Mouse (Mus musculus) olfactory bulb, adult 2 months (tissue): ENCODE measurements around the gene Stk31. TPM values are rescaled to one million over a fixed set of nuclear protein-coding genes. Genes with fewer than 3 reads are reported as not detected.
"Not testable (repeated sequence)": the region's sequence is repeated elsewhere in the genome, so short reads cannot be mapped to it uniquely, and the experiment has no call there.

Source experiments
- H3K27ac ChIP-seq: fragments of 200-500 bp; 2 replicates; pipeline ENCODE4 v1.5.1; 2012; ENCODE audit warnings: low read depth, low read length; ENCODE audit not compliant: insufficient read depth
- H3K4me1 ChIP-seq: fragments of 200-500 bp; 2 replicates; pipeline ENCODE4 v1.6.1; 2012; ENCODE audit warnings: low read length; ENCODE audit not compliant: control insufficient read depth, insufficient read depth
- H3K4me3 ChIP-seq: fragments of 200-500 bp; 2 replicates; pipeline ENCODE4 v1.5.1; 2012; ENCODE audit warnings: mild to moderate bottlenecking, low read depth, low read length, moderate library complexity; ENCODE audit not compliant: insufficient read depth
- CTCF ChIP-seq: fragments of 200-500 bp; IDR thresholded peaks from 2 replicates; pipeline ENCODE4 v1.5.1; 2012; ENCODE audit warnings: low read depth, mild to moderate bottlenecking, low read length, moderate library complexity; ENCODE audit not compliant: insufficient read depth
- POLR2A ChIP-seq: fragments of 200-500 bp; IDR thresholded peaks from 2 replicates; pipeline ENCODE4 v1.6.1; 2012; ENCODE audit warnings: mild to moderate bottlenecking, low read depth, low read length, moderate library complexity; ENCODE audit not compliant: insufficient read depth
- WGBS: fragments of 180-500 bp; shearing (Covaris S2); methylation state at CpG from one replicate; pipeline ENCODE4 v1.1.7; 2018; 5-methylcytosine and 5-hydroxymethylcytosine counted together
- polyA plus RNA-seq: library from polyadenylated mRNA; stranded (reverse); fragments of >200 nt; gene quantifications from 2 replicates; pipeline ENCODE4 v1.2.4, GENCODE M21; 2012; ENCODE audit warnings: low replicate concordance; ENCODE audit not compliant: missing spikeins, insufficient read depth, insufficient read length

Stk31 gene
- polyA plus RNA-seq, 1 experiment: not detected

DNA sequence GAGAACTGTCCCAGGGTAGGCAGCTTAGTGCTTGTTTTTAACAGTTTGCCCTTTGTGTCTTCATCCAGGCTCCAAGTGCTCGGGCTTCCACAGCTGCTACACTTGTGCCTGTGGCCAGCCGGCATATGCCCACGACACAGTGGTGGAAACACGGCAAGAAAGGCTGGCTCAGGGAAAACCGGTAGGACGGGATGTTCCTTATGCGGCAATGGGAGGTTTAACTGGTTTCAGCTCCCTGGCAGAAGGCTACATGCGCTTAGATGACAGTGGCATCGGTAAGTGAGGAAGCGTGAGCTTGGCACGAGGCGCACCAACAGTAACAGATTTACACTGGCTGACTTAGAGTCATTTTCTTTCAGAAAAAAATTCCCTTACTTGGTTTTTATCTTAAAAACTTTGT lies 17.1 kb upstream of the Stk31 start:
- 68% methylated on average over 12 of the region's 12 CpGs for WGBS

DNA sequence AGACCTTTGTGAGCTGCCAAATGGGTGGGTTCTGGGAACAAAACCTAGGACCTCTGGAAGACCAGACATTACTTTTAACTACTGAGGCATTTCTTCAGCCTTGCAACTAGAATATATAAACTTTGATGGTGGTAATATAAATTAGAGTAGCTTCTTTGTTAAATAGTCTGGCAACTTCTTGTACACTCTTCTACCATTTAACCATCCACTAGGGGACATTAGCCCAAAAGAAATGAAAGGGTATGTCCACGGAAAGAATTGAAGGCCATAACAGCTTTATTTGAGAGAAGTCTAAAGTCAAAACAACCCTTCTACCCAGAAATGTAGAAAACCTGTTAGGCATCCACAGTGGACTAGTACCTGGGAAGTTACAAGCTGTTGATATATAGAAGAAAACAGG lies 1.1 kb upstream of the Stk31 start:
- 72% methylated on average over 1 of the region's 1 CpGs for WGBS
- no peaks in the 10 kb centered on the region for H3K4me1 ChIP-seq
- no peak overlapping the region for H3K27ac ChIP-seq
- no peak overlapping the region for H3K4me3 ChIP-seq
- TF ChIP-seq CTCF (no peak), POLR2A (no peak)

More for the DNA sequence above, 17.1 kb upstream of the Stk31 start:
- Histone ChIP-seq H3K27ac (no peak overlapping the region), H3K4me3 (no peak overlapping the region), H3K4me1 (no peaks in the 10 kb centered on the region)
- TF ChIP-seq CTCF (no peak), POLR2A (no peak)

- no peaks in the 10 kb centered on the region for H3K4me1 ChIP-seq
- no peak overlapping the region for H3K27ac ChIP-seq
- no peak overlapping the region for H3K4me3 ChIP-seq
- TF ChIP-seq POLR2A: no peak
- no peak for TF ChIP-seq CTCF
These were observed 2.1 kb downstream of the Stk31 start for GRCm38 (mm10) chr6:49397466-49397865.

DNA sequence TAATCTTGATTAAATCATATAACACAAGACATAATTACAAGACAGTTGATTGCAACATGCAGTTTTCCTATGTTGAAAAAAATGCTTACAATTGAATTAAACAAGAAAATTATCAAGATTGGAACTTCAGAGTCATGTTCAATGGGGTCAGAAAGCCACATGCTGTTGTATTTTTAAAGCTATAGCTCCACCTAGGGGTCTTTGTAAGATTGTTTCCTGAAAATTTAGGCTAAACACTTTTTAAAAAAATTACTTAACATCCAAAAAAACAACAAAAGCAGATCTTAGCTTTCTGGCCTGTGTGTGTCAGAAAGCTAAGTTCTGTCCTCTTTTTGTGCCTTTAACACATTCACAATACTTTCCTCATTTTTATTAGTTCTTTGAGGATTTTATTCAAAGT lies 3.0 kb downstream of the Stk31 start:
- H3K4me3 ChIP-seq: no peak overlapping the region
- H3K27ac ChIP-seq: no peak overlapping the region
- no peak for TF ChIP-seq CTCF
- H3K4me1 ChIP-seq: no peaks in the 10 kb centered on the region

DNA sequence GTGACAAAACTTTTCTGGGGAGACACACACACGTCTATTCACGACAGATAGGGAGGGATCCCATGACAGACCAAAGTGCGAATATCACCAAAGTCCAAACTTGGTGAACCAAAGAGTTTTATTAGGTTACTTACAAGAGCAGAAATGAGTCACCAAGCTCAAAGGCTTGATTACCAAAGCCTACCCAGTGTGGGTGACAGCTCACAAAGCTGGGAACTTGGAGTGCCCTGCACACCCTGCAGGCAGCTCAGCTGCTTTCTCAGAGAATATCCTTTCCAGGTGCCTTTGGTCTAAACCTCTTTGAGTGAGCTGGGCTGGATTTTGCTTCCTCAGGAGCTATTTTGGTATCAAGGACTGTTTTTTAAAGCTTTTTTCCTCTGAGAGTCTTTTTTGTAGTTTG lies 15.4 kb downstream of the Stk31 start:
- no peak overlapping the region for H3K27ac ChIP-seq
- no peak for TF ChIP-seq POLR2A
- no peak for TF ChIP-seq CTCF
- whole genome bisulfite sequencing: 71% methylated on average over 3 of the region's 3 CpGs
- no peaks in the 10 kb centered on the region for H3K4me1 ChIP-seq
- no peak overlapping the region for H3K4me3 ChIP-seq

- not testable (repeated sequence) for H3K4me3 ChIP-seq, H3K27ac ChIP-seq, H3K4me1 ChIP-seq
- 71% methylated on average over 2 of the region's 2 CpGs for WGBS
These were observed 17.6 kb downstream of the Stk31 start for GRCm38 (mm10) chr6:49412967-49413366.

DNA sequence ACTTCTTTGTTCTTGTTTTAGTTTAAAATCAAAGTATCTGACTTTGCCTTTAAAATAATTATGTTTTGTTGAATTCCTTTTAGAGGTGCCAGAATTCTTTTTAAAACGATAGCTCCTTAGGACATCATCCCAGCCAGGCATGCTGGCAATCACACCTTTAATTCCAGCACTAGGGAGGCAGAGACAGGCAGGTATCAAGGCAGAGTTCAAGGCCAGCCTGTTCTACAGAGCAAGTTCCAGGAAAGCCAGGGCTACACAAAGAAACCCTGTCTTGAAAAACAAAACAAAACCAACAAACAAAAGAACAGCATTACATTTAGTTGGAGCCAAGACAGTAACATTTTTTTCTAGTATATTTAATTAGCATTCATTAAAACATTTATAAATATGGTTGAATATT lies 20.6 kb downstream of the Stk31 start:
- Histone ChIP-seq H3K4me1 (no peaks in the 10 kb centered on the region), H3K27ac (no peak overlapping the region), H3K4me3 (no peak overlapping the region)
- 66% methylated on average over 1 of the region's 1 CpGs for WGBS
- TF ChIP-seq CTCF (no peak), POLR2A (no peak)

DNA sequence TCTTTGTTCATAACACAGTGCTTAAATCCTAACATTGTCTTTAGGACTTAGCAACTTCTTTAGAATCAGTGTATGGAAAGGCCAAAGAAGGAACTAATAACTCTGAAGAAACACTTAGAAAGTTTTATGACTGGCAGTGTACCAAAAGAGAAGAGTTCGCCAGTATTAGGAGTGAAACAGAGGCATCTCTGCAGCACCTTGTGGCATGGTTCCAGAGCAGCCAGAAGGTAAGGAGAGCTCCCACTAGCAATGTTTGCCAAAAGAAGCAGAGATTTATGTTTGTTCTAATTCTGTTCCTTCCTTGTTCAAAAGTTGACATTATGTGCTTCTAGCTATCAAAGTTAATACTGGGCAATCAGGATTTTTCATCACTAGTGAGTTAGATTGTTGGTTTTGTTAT lies 41.9 kb downstream of the Stk31 start:
- H3K4me3 ChIP-seq: no peak overlapping the region
- TF ChIP-seq CTCF (no peak), POLR2A (no peak)
- no peak overlapping the region for H3K27ac ChIP-seq
- WGBS: 67% methylated on average over 1 of the region's 1 CpGs
- no peaks in the 10 kb centered on the region for H3K4me1 ChIP-seq

- TF ChIP-seq POLR2A (no peak), CTCF (no peak)
These were observed 62.7 kb downstream of the Stk31 start for GRCm38 (mm10) chr6:49458112-49458511.

DNA sequence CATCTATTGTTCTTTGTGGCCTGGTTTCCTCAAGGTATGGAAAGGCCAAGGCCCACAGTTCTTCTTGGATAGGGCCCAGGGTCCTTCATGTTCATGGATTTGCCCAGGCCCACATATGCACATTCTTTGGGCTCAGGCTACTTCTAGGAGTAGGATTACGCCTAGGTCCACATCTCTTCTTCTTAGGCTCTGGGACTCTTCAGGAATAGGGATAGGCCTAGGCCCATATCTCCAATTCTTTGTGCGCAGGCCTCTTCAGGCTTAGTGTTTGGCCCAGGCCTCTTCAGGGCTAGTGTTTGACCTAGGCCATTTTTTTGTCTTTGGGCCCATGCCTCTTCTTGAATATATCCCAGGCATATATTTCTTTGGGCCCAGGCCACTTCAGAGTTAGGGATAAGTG lies 87.8 kb downstream of the Stk31 start:
- WGBS: 96% methylated on average over 2 of the region's 2 CpGs
- Histone ChIP-seq H3K4me3 (no peak overlapping the region), H3K4me1 (no peaks in the 10 kb centered on the region), H3K27ac (no peak overlapping the region)
- no peak for TF ChIP-seq POLR2A
- no peak for TF ChIP-seq CTCF

More at GRCm38 (mm10) chr6:49458112-49458511, 62.7 kb downstream of the Stk31 start:
- 80% methylated on average over 5 of the region's 5 CpGs for WGBS
- Histone ChIP-seq H3K4me3 (no peak overlapping the region), H3K27ac (no peak overlapping the region), H3K4me1 (no peaks in the 10 kb centered on the region)
